Mouse (Mus musculus): ENCODE measurements around the gene Adam23. TPM values are rescaled to one million over a fixed set of nuclear protein-coding genes. Genes with fewer than 3 reads are reported as not detected.

Adam23 gene
- total RNA-seq (2015; ENCODE audit: low replicate concordance) (not detected in 2 replicates), total RNA-seq (2017; ENCODE audit: low replicate concordance) (not detected in 2 replicates)

DNA sequence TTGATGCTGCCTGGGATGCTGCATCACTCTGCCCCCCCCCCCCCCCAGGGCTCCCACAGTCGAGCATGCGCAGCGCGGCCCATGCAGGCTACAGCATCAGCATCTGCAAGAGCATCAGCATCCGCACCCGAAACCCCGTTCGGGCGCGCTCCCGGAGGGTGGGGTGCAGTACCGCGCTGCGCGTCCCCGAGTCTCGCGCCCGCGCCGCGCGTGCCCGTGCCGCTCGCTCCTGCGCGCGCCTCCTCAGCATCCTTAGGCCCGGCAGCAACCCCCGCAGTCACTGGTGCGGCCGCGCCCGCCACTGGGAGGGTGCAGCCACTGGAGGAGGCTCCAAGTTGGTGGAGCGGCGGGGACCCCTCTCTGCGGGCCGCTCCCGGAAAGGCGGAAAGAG is at the start of gene Adam23:
TSS of gene Adam23 (plus strand) at position 236 of the 391 bp plus-strand sequence.
- ATAC-seq (replicated peaks; ENCODE audit: low FRiP score, poor library complexity, severe bottlenecking) = no peak

DNA sequence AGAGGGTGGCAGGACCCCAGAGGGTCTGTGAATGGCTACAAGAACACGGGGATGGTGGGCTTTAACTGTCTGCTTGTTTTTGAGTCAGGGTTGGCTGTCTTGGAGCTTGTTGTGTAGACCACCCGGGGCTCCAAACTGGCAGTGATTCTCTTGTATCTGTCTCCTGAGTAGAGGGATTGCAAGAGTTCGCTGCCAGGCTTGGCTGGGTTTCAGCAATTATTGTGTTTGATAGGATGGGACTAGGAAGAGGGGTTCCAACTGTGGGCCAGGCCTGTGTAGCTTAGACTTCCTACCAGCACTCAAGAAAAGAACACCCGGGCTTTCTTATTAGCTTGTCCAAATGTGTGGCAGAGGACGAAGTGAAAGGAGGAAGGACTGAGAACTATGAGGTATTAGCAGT is 44.6 kb upstream of the Adam23 start:
- no peak for ATAC-seq (replicated peaks; ENCODE audit: low FRiP score, poor library complexity, severe bottlenecking)

DNA sequence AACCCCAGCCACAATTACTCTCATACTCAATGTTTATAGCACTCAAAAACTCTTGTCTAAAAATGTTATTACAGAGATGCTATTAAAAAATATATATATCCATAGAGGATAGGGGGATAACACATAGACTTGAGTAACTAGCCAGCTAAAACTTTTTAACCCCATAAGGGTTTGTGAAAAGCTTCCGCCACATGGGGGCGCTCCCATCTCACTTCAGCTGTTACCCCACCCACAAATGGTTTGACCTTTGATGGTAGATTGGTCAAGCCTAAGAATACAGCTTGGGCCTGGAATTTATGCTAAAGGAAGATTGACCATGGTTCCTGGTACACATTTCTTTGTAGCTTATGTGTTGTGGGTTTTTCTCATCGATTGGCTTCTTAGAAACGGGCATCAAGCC is 42.1 kb upstream of the Adam23 start:
- ATAC-seq (replicated peaks; ENCODE audit: low FRiP score, poor library complexity, severe bottlenecking) = no peak

DNA sequence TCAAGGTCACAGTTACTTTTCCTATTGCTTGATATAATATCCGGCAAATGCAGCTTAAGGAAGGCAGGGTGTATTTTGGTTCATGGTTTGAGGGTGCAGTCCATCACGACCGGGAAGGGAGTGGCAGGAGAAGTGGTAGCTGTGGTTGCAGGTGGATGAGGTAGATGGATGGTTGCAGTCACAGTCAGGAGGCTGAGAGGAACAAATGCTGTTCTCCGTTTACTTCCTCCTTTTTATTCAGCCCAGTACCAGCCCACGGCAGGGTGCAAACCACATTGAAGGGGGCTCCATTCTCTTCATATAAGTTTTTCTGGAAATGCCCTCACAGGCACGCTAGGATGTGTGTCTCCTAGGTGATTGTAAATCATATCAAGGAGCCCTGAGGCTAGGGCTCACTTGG is 37.3 kb upstream of the Adam23 start:
- no peak for ATAC-seq (replicated peaks; ENCODE audit: low FRiP score, poor library complexity, severe bottlenecking)

DNA sequence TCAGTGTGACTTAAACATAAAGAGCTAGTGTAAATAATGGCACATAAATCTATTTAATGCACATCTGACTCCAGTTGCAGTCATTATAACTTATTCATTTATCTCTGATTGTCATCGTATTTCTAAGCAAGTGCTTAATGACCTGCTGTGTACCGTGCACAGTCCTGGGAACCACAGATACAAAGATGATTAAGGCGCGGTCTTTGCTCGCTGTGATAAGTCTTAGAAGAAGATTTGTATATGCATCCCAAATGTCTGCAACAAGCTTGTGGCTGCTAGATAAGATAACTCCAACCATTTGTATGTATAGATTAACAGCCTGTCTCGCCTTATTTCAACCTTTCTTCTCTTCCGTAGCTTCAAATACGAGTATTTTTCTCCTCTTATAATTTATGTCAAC is 27.2 kb upstream of the Adam23 start:
- no peak for ATAC-seq (replicated peaks; ENCODE audit: low FRiP score, poor library complexity, severe bottlenecking)

DNA sequence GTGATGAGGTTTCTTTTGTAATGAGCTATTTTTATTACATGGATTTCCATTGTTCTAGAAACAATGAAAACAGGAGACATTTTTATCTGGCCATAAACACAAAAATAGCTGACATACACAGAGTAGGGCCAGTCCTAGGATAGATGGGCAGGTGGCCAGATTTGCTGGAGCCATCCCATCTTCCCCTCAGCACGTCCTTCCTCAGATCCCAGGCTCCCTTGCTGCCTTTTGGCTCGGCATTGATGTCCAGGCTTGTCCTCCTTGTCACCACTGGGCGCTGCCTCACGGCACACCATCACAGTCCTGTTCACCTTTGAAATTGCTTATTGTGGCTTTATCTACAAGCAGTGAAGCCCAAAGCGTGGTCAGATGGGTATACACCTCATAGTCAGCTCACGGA is 15.0 kb upstream of the Adam23 start:
- ATAC-seq (replicated peaks; ENCODE audit: low FRiP score, poor library complexity, severe bottlenecking) = no peak

DNA sequence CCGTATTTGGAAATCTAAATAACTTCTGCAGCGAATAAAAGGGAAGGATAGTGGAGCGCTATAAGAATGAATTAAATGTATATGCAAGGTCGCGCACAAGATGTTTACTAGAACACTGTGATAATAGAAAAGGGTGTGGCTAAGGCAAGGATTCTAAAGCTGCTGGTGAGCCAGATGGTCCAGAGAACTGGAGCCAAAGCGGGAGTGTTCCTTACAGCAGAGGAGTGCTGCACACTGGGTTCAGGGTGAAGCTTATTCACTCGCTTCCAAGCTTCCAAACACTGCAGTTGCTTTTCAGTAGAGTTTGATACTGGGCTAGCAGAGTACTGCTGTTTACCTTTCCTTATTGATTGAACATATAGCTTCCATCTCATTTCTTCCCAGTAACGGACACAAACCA is 14.5 kb upstream of the Adam23 start:
- ATAC-seq (replicated peaks; ENCODE audit: low FRiP score, poor library complexity, severe bottlenecking) = no peak

DNA sequence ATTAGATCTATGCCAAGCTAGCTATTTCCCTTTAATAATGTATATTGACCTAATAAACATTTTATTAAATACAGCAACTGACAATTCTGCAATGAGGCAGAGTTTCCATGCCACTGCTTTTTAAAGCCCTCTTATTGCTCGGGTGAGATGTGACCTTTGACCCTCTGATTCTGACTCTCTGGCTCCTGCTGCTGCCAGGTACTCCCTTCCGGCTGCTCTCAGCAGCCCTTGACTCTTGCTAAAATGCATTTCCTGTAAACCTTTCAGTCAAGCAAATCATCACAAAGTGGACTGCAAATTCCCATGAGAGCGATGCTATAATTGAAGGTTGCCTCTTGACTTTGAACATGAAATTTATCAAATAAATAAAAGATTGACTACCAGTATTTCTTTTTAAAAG is 13.8 kb upstream of the Adam23 start:
- no peak for ATAC-seq (replicated peaks; ENCODE audit: low FRiP score, poor library complexity, severe bottlenecking)

DNA sequence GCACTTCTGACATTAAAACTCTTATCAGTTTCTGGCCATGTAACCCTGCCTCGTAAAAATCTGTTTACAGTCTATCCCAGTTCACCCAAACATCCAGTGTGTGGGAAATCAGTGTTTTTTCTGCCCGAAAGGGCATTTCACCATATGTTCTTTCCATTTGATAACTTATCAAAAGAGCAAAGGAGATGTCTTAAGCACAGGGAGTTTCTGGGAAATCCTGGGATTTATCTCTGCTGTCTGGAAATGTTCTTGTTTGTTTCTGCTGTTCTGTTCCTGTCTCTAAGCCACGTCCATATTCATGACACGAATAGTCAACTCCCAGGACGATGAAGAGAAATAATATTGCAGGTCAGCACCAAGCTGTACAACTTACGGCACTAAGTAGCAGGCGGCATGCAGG is 11.6 kb upstream of the Adam23 start:
- ATAC-seq (replicated peaks; ENCODE audit: low FRiP score, poor library complexity, severe bottlenecking) = no peak

DNA sequence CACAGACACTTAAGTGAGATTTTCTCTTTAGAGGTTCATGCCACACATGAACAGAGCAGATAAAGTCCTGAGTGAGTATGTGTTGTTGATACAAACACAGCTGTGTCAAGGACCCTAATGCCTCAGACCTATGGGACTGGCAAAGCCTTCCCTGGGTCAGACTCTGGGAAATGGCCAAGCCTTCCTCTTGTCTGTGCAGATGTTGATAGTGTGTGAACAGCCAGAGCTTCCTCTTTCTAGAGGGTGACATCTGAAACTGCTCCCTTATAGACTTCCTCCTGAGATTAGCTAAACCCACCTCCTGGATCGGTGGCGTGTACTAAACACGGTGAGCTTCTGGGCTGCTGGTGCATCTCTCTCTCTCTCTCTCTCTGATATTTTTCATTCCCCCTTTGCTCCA is 8.2 kb upstream of the Adam23 start:
- no peak for ATAC-seq (replicated peaks; ENCODE audit: low FRiP score, poor library complexity, severe bottlenecking)

DNA sequence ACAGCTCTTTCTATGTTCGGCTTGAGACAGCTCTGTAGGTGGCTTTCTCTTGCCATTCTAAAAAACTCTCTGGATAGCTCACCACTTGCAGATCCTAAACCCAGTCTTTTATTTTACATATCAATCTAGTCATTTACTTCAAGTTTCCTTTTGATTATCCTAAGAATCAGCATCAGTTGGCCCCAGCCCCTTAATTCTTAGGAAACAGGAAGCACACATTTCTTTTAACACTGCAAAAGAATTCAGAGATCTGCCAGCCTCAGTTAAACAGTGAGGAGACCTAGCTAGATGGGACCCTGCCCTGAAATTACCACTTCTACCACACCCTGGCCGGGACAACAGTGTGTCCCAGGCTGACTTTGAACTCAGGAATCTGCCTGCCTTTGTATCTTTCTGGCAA is 3.5 kb upstream of the Adam23 start:
- no peak for ATAC-seq (replicated peaks; ENCODE audit: low FRiP score, poor library complexity, severe bottlenecking)

DNA sequence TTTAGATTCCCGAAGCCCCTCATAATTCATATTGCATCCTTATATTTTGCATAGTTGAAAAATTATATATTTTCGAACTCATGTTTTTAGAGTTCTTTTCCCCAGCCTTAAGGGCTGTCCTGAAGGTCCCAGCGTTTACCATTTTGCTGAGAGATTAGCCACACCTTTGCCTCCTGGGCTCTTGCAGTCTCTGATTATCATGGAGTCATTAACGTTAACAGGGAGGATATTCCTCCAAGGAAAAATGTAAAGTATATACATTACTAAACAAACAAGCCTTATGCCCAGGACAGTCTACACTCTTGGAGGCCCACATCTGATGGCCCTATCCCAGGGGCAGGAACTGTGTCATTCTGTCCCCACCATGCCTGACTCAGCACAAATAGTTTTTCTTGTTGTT is 3.1 kb upstream of the Adam23 start:
- no peak for ATAC-seq (replicated peaks; ENCODE audit: low FRiP score, poor library complexity, severe bottlenecking)

DNA sequence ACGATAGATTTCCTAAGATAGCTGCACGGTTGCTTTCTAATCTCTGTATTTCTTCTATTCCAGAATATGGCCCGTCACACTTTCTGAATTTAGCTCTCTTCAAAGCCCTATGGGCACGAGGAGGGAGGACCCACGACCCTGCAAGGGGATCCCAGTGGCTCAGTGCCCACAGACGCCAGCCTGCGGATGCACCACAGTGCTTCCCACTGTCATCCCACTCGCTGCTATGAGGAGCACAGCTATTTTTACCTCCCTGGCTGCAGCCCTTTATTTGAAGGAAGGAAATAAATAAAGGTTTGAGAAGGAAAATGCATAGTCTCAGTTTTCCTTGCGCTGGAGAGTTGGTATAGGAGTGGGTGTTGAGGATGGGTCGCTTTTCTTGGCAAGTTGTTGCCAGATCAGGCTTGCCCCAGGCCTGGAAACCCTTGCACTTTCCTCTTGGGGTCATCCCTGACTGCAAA is 512 bp upstream of the Adam23 start:
- ATAC-seq (replicated peaks; ENCODE audit: low FRiP score, poor library complexity, severe bottlenecking) = no peak

DNA sequence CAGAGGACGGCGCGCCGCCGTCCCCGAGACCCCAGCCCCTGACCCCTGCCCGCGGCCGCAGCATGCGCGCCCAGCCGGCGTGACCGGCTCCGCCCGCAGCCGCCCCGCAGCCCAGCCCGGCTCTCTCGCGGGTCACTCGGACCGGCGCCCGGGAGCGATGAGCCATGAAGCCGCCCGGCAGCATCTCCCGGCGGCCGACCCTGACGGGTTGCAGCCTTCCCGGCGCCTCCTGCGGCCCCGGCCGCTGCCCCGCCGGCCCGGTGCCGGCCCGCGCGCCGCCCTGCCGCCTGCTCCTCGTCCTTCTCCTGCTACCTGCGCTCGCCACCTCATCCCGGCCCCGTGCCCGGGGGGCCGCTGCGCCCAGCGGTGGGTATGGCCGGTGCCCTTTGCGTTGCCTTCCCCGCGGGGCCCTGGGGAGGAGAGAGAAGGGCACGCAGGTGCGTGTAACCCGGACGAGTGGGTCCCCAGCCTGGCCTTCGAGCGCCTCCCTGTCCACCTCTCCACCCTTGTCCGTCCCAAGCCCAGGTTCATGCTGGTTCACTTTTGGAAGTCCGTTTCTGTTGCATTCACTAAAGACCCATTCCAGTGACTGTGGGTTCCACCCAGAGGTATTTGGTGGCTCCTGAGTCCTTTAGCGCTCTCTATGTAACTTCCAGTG is 485 bp downstream of the Adam23 start:
- ATAC-seq (replicated peaks; ENCODE audit: low FRiP score, poor library complexity, severe bottlenecking) = no peak

DNA sequence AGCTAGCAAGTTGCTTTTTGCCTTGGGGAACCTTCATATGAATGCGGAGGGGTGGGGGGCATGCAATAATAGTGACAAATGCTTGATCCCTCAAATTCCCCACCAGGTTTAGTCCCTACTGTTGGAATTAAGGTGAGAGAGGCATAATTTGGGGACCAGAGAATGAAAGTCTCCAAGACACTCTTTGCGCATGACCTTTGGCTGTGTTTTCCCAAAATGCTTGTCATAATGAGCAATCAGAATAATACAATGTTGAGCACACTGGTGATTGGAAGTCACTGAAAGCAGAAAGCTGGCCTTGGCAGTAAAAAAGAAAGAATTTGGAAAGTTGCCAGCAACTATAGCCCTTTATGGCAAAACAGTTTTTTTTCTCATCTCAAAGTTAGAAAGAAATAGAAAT is 1.0 kb downstream of the Adam23 start:
- ATAC-seq (replicated peaks; ENCODE audit: low FRiP score, poor library complexity, severe bottlenecking) = no peak

DNA sequence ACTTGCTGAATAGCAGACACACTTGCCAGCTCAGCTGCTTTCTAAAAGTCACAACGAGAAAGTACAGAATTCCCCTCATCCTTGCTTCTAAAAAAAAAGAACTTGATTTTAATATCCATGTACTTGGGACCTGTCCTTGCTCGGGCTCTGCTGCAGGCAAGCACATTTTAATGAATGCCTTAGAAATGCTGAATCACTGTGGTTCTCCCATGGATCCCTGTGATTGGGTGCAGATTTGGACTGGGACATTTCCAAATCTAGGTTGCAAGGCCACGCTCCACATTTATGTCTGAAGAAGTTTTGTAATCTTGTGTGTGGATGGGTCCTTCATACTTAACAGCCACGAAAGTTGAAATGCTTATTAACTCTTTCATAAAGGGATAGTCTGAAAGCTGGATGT is 4.4 kb downstream of the Adam23 start:
- ATAC-seq (replicated peaks; ENCODE audit: low FRiP score, poor library complexity, severe bottlenecking) = no peak

DNA sequence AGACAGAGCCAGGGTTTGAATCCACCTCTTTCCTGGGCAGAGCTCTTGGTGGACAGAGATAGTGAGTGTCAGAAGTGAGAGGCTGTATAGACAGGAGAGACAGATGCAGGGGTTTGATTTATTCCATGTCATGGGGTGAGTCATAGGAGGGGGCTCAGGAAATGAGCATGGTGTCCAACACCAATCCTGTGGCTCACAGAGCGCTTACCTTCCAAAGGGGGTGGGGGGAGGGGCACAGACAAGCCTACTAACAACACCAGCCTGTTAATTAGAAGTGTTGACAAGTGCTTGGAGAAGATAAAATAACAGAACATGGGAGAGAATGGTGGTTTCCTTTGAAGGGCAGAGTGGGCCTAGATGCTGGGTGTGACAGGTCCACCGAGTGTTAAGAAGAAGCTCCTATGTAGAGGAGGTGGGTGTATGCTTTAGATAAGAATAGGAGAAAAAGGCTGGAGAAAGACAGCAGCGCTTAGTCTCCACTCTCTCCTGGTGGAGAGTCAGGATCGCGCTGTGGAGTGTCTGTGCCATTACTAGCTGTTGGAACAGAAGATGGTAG is 7.7 kb downstream of the Adam23 start:
- no peak for ATAC-seq (replicated peaks; ENCODE audit: low FRiP score, poor library complexity, severe bottlenecking)

DNA sequence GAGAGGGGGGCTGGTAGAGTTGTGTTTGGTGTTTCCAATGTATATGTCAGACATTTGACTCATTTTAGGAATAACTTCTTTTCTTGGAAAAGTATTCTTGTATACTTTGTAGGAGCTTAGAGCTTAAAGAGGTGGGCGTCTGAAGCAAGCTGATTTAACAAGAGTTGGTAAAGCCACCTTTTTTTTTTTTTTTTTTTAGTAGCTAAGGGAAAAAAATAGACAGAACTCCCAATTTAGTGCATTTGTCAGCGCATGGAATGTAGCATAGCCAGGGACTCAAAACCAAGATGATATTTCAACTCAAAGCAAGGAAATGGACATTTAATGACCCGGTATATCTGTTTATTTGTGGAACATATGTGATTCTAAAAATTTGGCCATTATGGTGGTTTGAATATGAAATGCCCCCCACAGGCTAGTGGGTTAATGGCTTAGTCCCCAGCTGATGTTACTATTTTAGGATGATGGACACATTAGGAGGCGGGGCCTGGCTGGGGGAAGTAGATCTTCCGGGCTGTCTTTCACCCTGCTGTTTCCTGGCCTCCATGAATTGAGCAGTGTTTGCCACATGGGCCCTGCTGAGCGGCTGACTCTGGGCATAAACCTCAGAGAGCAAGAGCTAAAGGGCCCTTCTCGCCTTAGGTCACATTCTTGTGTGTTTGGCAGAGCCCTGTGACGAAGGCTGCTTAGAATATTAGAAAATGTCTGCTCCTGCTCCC is 12.3 kb downstream of the Adam23 start:
- ATAC-seq (replicated peaks; ENCODE audit: low FRiP score, poor library complexity, severe bottlenecking) = no peak

DNA sequence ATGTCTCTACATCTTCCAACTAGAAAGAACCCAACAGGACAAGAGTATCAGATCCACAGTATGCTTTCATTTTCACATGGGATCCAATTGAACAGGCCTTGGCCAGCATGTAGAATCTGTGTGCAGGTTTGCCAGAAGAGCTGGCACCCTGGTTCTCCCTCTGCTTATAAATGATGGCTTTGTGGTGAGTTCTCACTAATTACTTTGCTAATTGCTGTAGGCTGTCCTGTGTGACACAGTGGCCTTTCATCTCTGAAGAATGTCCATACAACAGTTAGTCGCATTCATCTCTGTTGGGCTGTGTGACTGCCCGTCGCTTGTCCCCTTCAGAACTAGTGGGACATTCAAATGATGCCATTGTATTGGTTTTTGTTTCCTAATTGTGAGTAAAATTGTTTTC is 13.5 kb downstream of the Adam23 start:
- no peak for ATAC-seq (replicated peaks; ENCODE audit: low FRiP score, poor library complexity, severe bottlenecking)

DNA sequence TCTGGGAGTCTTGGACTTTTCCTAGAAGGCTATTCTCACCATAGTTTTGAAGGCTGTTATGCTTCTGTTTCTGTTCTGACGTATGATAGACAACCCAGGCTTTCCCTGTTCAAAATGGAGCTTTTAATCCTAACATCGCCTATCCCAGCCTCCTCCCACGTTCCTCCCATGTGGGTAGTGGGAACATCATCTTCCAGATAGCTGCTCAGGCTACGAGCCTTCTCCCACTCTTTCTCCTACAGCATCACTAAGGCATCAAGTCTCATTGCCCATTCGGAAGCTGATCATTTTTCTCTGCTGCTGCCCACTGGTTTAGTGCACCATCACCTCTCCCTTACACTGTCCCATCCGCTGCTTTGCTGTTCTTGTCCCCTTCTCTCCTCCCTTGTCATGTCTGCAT is 14.2 kb downstream of the Adam23 start:
- no peak for ATAC-seq (replicated peaks; ENCODE audit: low FRiP score, poor library complexity, severe bottlenecking)

DNA sequence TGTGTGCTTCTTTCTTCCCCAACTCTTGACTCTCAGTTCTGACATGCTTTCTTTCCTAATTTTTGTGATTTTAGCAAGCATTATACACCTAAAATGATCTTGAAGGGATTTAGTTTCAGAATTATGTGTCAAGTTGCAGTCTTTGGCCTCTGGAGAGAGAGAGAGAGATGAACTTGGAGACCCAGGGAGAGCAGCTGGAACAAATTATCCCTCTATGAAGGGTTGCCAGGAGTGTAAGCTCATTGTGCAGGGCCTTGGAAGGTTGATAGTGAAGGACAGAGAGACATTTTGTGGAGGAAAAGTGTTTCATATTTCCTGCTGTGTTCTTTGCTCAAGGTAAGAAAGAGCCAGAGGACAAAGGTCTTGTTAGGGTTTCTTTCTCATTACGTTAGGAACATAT is 18.8 kb downstream of the Adam23 start:
- no peak for ATAC-seq (replicated peaks; ENCODE audit: low FRiP score, poor library complexity, severe bottlenecking)

Measured in erythroid progenitor cell, adult 5-6 weeks (primary cell).